Mouse (Mus musculus) macrophage (primary cell): ENCODE results near the gene Btnl10. TPM values are rescaled to one million over a fixed set of nuclear protein-coding genes. Genes with fewer than 3 reads are reported as not detected.
"Not testable (repeated sequence)": the region's sequence is repeated elsewhere in the genome, so short reads cannot be mapped to it uniquely, and the experiment has no call there.

Experiments used
- H3K27ac ChIP-seq: fragments of 350-480 bp; formaldehyde crosslinking; 2 replicates; pipeline ENCODE4 v1.9.0; 2021
- H3K36me3 ChIP-seq: fragments of 350-480 bp; formaldehyde crosslinking; 2 replicates; pipeline ENCODE4 v1.9.0; 2021; ENCODE audit errors: inconsistent target
- H3K4me3 ChIP-seq: fragments of 350-480 bp; formaldehyde crosslinking; 2 replicates; pipeline ENCODE4 v1.9.0; 2021; ENCODE audit errors: inconsistent target
- H3K79me2 ChIP-seq: fragments of 350-480 bp; formaldehyde crosslinking; 2 replicates; pipeline ENCODE4 v1.9.0; 2021; ENCODE audit errors: inconsistent target
- WGBS: methylation state at CpG from one replicate; pipeline ENCODE4 v1.1.7; 2026; ENCODE audit warnings: inconsistent platforms; ENCODE audit not compliant: missing documents; 5-methylcytosine and 5-hydroxymethylcytosine counted together
- polyA plus RNA-seq: library from polyadenylated mRNA; stranded (reverse); fragments of 250-400 nt; gene quantifications from 3 replicates; pipeline ENCODE4 v1.2.4, GENCODE M21; 2018; ENCODE audit warnings: inconsistent platforms

Gene Btnl10
- polyA plus RNA-seq, 1 experiment from 2014 or later: not detected

GRCm38 (mm10) chr11:58947798-58948528 is 30.3 kb downstream of the Btnl10 start:
- 31% methylated on average over 22 of the region's 23 CpGs for WGBS
- no peak overlapping the region for H3K27ac ChIP-seq

DNA sequence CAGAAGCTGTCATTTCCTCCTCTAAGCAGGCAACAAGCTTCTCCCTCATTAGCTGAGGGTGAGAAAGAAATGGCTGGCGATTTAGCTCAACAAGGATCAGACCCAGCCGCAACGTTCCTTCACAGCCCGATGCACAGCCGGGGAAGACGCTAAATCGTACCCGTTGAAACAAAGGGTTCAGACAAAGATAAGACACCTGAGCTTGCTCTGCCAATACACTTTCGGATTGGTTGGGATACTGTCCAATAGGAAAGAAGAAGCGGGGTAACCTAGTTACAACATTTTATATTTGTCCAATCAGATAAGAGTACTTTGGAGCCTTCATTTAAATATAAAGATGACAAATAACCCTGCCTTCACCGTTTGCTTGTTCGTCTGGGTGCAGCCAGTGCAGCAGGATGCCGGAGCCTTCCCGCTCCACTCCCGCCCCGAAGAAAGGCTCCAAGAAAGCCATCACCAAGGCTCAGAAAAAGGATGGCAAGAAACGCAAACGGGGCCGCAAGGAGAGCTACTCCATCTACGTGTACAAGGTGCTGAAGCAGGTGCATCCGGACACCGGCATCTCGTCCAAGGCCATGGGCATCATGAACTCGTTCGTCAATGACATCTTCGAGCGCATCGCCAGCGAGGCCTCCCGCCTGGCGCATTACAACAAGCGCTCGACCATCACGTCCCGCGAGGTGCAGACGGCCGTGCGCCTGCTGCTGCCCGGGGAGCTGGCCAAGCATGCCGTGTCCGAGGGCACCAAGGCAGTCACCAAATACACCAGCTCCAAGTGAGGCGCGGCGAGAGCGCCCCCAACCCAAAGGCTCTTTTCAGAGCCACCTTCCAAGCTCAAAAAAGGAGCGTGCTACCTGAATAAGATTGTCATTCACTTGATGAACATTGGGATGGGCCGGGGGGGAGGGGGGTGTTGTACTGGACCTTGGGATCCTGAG is 31.1 kb downstream of the Btnl10 start, which contains the start of gene Hist3h2ba:
Gene Hist3h2ba (plus strand): TSS at position 379 of the 938 bp plus-strand sequence.
- H3K27ac ChIP-seq: no peak within 1 kb of the TSS
- WGBS: 3% methylated on average over 33 of the region's 48 CpGs
- H3K36me3 ChIP-seq: no peaks in the 10 kb centered on the region
- peak within 1 kb of the TSS; percentile 15; the same call in 1 of the 2 replicates for H3K4me3 ChIP-seq
- H3K79me2 ChIP-seq: no peaks in the 10 kb centered on the region

More at GRCm38 (mm10) chr11:58947798-58948528, 30.3 kb downstream of the Btnl10 start:
- H3K79me2 ChIP-seq: no peaks in the 10 kb centered on the region
- H3K4me3 ChIP-seq: peak overlapping the region; percentile 15; the same call in 1 of the 2 replicates
- no peaks in the 10 kb centered on the region for H3K36me3 ChIP-seq

DNA sequence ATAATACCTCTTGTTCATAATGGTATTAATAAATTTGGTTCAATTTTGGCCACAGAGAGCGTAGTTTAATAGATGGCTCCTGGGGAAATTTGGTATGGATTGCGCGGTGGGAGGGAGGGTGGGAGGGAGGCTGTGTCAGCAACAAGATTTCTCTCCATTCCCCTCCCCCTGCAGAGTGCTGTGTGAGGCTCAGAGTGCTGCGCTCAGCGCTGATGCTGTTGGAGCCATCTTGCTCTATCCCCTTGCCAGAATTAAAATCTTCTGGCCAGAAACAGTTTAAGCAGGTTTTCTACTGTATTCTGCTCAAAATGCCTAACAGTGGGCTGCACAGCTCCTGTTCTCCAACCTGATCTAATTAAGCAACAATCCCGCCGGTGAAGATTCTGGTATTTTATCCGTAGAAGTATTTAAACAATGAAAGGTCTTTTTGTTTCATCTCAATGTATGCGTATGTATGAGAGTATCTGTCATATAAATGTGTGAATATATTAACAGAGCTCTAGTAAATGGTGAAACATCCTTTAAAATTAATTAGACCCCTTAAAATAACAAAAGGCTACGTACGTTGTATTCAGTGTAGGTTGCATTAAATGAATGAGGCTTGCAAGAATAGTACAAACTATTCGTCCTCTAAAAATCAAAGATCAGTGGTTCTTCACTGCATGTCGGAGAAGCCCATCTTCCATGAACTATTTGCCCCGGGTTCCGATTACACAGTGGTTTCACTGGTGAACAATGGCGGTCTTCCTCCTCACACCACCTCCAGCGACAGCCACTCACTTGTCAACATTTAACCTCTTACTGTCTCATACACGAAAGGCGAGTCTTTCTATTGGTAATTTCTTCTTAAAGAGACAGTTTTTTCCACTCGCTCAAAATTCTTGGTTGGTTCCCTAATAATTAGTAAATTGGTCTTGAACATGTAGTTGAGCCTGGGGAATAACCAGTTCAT is 32.0 kb downstream of the Btnl10 start:
- Histone ChIP-seq H3K4me3 (no peak overlapping the region), H3K36me3 (no peaks in the 10 kb centered on the region), H3K27ac (no peak overlapping the region), H3K79me2 (no peaks in the 10 kb centered on the region)
- WGBS: 72% methylated on average over 18 of the region's 20 CpGs

GRCm38 (mm10) chr11:58951210-58951609 is 33.5 kb downstream of the Btnl10 start:
- no peak overlapping the region for H3K4me3 ChIP-seq
- 100% methylated on average over 4 of the region's 5 CpGs for WGBS
- no peaks in the 10 kb centered on the region for H3K36me3 ChIP-seq
- H3K79me2 ChIP-seq: peaks cover 13% of the 10 kb centered on the region
- no peak overlapping the region for H3K27ac ChIP-seq

DNA sequence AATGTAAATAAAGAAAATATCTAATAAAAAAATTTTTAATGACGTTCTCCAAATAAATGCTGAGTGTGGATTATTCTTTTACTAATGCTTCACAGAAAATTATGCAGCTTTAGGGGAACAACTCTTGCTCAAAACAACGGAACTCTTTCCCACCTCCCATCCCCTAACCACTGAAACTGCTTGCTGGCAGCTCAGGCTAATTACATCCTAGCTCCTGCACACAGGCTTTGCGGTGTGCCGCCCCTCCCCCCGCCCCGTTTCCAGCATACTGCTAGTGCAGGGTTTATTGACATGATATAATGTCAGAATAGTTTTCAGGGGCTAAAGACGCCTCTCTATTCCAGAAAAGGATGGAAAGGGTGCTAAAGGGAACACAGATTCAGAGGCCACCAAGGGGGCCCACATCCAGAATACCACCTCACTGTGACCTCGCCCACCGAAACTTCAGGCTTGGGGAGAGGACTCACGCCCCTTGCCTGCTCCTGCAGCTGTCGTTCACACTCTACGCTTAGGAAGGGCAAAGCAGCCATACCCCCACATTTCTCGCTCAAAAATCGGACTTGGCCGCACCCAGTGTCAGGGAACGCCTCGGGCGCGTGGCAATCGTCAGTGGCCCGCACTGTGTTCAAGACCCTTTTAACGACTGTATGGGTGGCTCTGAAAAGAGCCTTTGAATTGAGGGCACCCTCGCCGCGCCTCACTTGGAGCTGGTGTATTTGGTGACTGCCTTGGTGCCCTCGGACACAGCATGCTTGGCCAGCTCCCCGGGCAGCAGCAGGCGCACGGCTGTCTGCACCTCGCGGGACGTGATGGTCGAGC is 35.9 kb downstream of the Btnl10 start:
- Histone ChIP-seq H3K36me3 (peaks cover 7% of the 10 kb centered on the region; the same call in 1 of the 2 replicates), H3K4me3 (peak overlapping the region; percentile 95)
- 4% methylated on average over 23 of the region's 33 CpGs for WGBS

GRCm38 (mm10) chr11:58954170-58954419 is 36.4 kb downstream of the Btnl10 start:
- H3K27ac ChIP-seq: peak overlapping the region; percentile 95
- H3K36me3 ChIP-seq: not testable (repeated sequence)
- H3K79me2 ChIP-seq: peaks cover 33% of the 10 kb centered on the region
- WGBS: 0% methylated on average over 8 of the region's 17 CpGs
- peak overlapping the region; percentile 95 for H3K4me3 ChIP-seq

More for the DNA sequence above, 35.9 kb downstream of the Btnl10 start:
- Histone ChIP-seq H3K79me2 (peaks cover 33% of the 10 kb centered on the region), H3K27ac (peak overlapping the region; percentile 27; the same call in 1 of the 2 replicates)

- H3K27ac ChIP-seq: peak within 1 kb of the TSS; percentile 95
- WGBS: under 1% methylated on average over 43 of the region's 49 CpGs
- peak within 1 kb of the TSS; percentile 95 for H3K4me3 ChIP-seq
- H3K36me3 ChIP-seq: peaks cover 7% of the 10 kb centered on the region; the same call in 1 of the 2 replicates
- peaks cover 33% of the 10 kb centered on the region for H3K79me2 ChIP-seq
Observed at GRCm38 (mm10) chr11:58954420-58955142, 36.9 kb downstream of the Btnl10 start, which contains the start of the genes Hist3h2a and Trim17. Gene Hist3h2a, plus strand, starts transcription at chr11:58954685. Gene Trim17, plus strand, starts transcription at chr11:58954685.

- peak overlapping the region; percentile 95 for H3K27ac ChIP-seq
- WGBS: under 1% methylated on average over 20 of the region's 20 CpGs
- peaks cover 33% of the 10 kb centered on the region for H3K79me2 ChIP-seq
Observed at GRCm38 (mm10) chr11:58955143-58955867, 37.6 kb downstream of the Btnl10 start.

DNA sequence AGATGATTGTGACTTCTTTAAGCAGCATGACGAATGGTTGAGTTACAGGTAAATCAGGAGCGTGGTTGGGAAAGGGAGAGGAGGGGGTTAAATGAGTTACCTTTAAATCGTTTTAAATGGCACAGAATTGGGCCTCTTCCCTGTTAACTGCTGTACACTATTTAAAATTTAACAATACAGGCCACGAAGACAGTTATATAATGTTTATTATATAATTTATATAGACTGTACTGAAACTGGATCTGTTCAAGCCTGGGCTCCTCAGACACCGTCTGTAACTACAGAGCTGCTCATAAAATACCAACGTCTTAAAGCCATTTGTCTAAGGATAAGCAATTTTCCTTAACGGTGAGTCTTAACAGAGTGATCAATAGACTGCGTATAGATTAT is 38.2 kb downstream of the Btnl10 start:
- H3K4me3 ChIP-seq: peak overlapping the region; percentile 95
- H3K27ac ChIP-seq: peak overlapping the region; percentile 95
- peaks cover 33% of the 10 kb centered on the region for H3K79me2 ChIP-seq
- peaks cover 7% of the 10 kb centered on the region; the same call in 1 of the 2 replicates for H3K36me3 ChIP-seq
- WGBS: 32% methylated on average over 7 of the region's 8 CpGs

More at GRCm38 (mm10) chr11:58955143-58955867, 37.6 kb downstream of the Btnl10 start:
- Histone ChIP-seq H3K36me3 (peaks cover 7% of the 10 kb centered on the region; the same call in 1 of the 2 replicates), H3K4me3 (peak overlapping the region; percentile 95)

DNA sequence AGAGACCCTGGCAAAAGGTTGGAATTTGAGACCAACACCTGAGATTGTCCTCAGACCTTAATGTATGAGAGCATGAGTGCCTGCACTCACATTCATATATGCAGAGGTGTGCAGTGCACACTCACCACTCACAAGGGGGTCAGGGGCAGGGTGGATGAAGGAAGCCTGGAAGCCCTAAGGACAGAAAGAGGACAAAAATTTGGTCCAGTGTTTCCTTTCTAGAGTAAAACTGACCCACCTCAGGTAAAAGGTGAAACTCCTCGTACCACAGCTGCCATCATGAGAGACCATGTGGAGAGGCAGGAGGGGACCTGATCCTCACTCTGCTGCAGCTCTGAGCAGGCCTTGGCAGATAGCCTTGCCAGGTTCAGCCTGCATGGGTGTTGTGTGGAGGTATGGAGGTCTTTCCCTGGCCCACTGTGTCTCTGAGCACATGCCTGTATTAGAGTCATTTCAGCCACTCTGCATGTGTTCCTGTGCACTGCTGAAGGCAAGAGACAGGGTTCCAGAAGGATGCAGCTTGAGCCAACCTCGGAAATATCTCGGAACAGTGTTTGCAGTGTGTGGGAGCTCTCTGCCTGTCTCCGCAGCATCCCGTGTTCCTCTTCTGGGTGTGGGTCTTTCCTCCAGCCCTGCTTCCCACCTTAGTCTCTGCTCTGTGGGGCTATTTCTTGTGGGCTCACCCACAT is 39.7 kb downstream of the Btnl10 start:
- WGBS: 95% methylated on average over 5 of the region's 5 CpGs
- Histone ChIP-seq H3K4me3 (peak overlapping the region; percentile 95), H3K27ac (0 out of 2 replicates have a peak overlapping the region, but pooled peaks have one; percentile 89), H3K79me2 (peaks cover 33% of the 10 kb centered on the region), H3K36me3 (peaks cover 7% of the 10 kb centered on the region; the same call in 1 of the 2 replicates)

GRCm38 (mm10) chr11:58958536-58958935 is 40.8 kb downstream of the Btnl10 start:
- Histone ChIP-seq H3K4me3 (peak overlapping the region; percentile 12; the same call in 1 of the 2 replicates), H3K79me2 (peaks cover 33% of the 10 kb centered on the region), H3K27ac (peak overlapping the region; percentile 89), H3K36me3 (peaks cover 7% of the 10 kb centered on the region; the same call in 1 of the 2 replicates)
- 85% methylated on average over 6 of the region's 6 CpGs for WGBS
